Mouse (Mus musculus): ENCODE results near the gene Rabac1.

Gene Rabac1

GRCm38 (mm10) chr7:24971972-24972893 is at the start of gene Rabac1:
Gene Rabac1 (minus strand): TSS chr7:24972754.
- peak; percentile 91 to 93 for DNase-seq

GRCm38 (mm10) chr7:25011592-25011991 is 39.0 kb upstream of the Rabac1 start:
- no peak for DNase-seq

- DNase-seq, result peak; percentile 92 to 95
Measured at GRCm38 (mm10) chr7:25010090-25010913, 37.7 kb upstream of the Rabac1 start.

- peak; percentile 93 to 94 for DNase-seq
Measured at GRCm38 (mm10) chr7:25009099-25009700, 36.6 kb upstream of the Rabac1 start.

- DNase-seq, result peak; percentile 86 to 90
Measured at GRCm38 (mm10) chr7:25008635-25009034, 36.1 kb upstream of the Rabac1 start.

- peak; percentile 97 for DNase-seq
Measured at GRCm38 (mm10) chr7:25007609-25008374, 35.2 kb upstream of the Rabac1 start.

GRCm38 (mm10) chr7:25006586-25007364 is 34.2 kb upstream of the Rabac1 start:
- DNase-seq, result no peak

- peak in 1 of 2 experiments; percentile 43 for DNase-seq
Measured at GRCm38 (mm10) chr7:25006171-25006570, 33.6 kb upstream of the Rabac1 start.

- DNase-seq, result peak; percentile 95 to 97
Measured at GRCm38 (mm10) chr7:25005421-25006065, 33.0 kb upstream of the Rabac1 start, which contains the start of gene Atp1a3. Gene Atp1a3 (minus strand): TSS chr7:25005958.

GRCm38 (mm10) chr7:25004806-25005205 is 32.3 kb upstream of the Rabac1 start:
- peak; percentile 71 for DNase-seq

GRCm38 (mm10) chr7:25003820-25004388 is 31.4 kb upstream of the Rabac1 start:
- DNase-seq, result peak; percentile 62 to 64

- peak; percentile 75 to 79 for DNase-seq
Measured at GRCm38 (mm10) chr7:25003291-25003690, 30.7 kb upstream of the Rabac1 start.

GRCm38 (mm10) chr7:25000711-25001110 is 28.2 kb upstream of the Rabac1 start:
- peak in 1 of 2 experiments; percentile 7 for DNase-seq

- DNase-seq, result no peak
Measured at GRCm38 (mm10) chr7:25000211-25000610, 27.7 kb upstream of the Rabac1 start.

- no peak for DNase-seq
Measured at GRCm38 (mm10) chr7:24993081-24993480, 20.5 kb upstream of the Rabac1 start.

- DNase-seq, result no peak
Measured at GRCm38 (mm10) chr7:24990478-24990877, 17.9 kb upstream of the Rabac1 start.

- DNase-seq, result no peak
Measured at GRCm38 (mm10) chr7:24987941-24988340, 15.4 kb upstream of the Rabac1 start.

GRCm38 (mm10) chr7:24985799-24986198 is 13.2 kb upstream of the Rabac1 start:
- DNase-seq, result peak; percentile 56 to 67

- peak; percentile 53 to 59 for DNase-seq
Measured at GRCm38 (mm10) chr7:24984307-24984706, 11.8 kb upstream of the Rabac1 start.

- no peak for DNase-seq
Measured at GRCm38 (mm10) chr7:24983396-24983795, 10.8 kb upstream of the Rabac1 start.
